Mouse (Mus musculus) neural tube, embryonic 15.5 days (tissue): ENCODE results near the gene Dupd1. TPM values are rescaled to one million over a fixed set of nuclear protein-coding genes. Genes with fewer than 3 reads are reported as not detected.

Experiments
- ATAC-seq: fragments of 200-750 bp; cut with Nextera tagmentation; 2 replicates; pipeline ENCODE4 v1.8.0; 2017; ENCODE audit warnings: mild to moderate bottlenecking, moderate TSS enrichment, moderate library complexity; ENCODE audit not compliant: low FRiP score
- H3K27ac ChIP-seq: fragments of 300-500 bp; sonication (generic); replicated peaks from 2 replicates; pipeline ENCODE4 v1.5.1; 2015; ENCODE audit warnings: mild to moderate bottlenecking, inconsistent platforms
- H3K27me3 ChIP-seq: fragments of 300-500 bp; sonication (generic); replicated peaks from 2 replicates; pipeline ENCODE4 v1.6.1; 2015; ENCODE audit warnings: inconsistent platforms
- H3K36me3 ChIP-seq: fragments of 300-500 bp; sonication (generic); 2 replicates; pipeline ENCODE4 v1.6.1; 2015; ENCODE audit warnings: inconsistent platforms
- H3K4me1 ChIP-seq: fragments of 300-500 bp; sonication (generic); 2 replicates; pipeline ENCODE4 v1.6.1; 2015; ENCODE audit warnings: inconsistent platforms
- H3K4me2 ChIP-seq: fragments of 300-500 bp; sonication (generic); 2 replicates; pipeline ENCODE4 v1.6.1; 2015; ENCODE audit warnings: inconsistent platforms, mild to moderate bottlenecking, moderate library complexity
- H3K4me3 ChIP-seq: fragments of 300-500 bp; sonication (generic); replicated peaks from 2 replicates; pipeline ENCODE4 v1.5.1; 2015; ENCODE audit warnings: mild to moderate bottlenecking, inconsistent platforms
- H3K9ac ChIP-seq: fragments of 300-500 bp; sonication (generic); replicated peaks from 2 replicates; pipeline ENCODE4 v1.6.1; 2015; ENCODE audit warnings: mild to moderate bottlenecking, inconsistent platforms
- H3K9me3 ChIP-seq: fragments of 300-500 bp; sonication (generic); replicated peaks from 2 replicates; pipeline ENCODE4 v1.6.1; 2016; ENCODE audit warnings: inconsistent platforms
- WGBS: fragments of 180-500 bp; shearing (Covaris S2); methylation state at CpG from one replicate; pipeline ENCODE4 v1.1.7; 2015; ENCODE audit warnings: mixed read lengths; 5-methylcytosine and 5-hydroxymethylcytosine counted together
- polyA plus RNA-seq: library from polyadenylated mRNA; unstranded; fragments of >200 nt; fragmentation: Nextera tagmentation; extraction: Ambion mirVana; gene quantifications from 2 replicates; pipeline ENCODE4 v1.2.1, GENCODE M21; 2015

The Dupd1 gene
- polyA plus RNA-seq, 1 experiment from 2014 or later, result 0.22 TPM

DNA sequence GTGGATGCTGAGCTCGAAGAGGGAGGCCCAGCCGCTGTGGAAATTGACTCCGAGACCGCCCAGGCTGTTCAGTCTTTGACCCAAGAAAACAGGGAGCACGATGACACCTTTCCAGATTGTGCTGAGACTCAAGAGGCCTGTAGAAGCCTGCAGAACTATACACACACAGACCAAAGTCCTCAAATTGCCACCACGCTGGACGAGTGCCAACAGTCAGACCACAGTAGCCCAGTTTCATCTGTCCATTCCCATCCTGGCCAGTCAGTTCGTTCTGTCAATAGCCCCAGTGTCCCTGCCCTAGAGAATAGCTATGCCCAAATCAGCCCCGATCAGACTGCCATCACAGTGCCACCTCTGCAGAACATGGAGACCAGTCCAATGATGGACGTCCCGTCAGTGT, 45.2 kb downstream of the Dupd1 start:
- no peak overlapping the region for H3K4me3 ChIP-seq
- no peaks in the 10 kb centered on the region for H3K27me3 ChIP-seq
- H3K9ac ChIP-seq, result no peak overlapping the region
- H3K27ac ChIP-seq, result peak overlapping the region; percentile 43
- ATAC-seq, result 0 out of 2 replicates have a peak, but pooled peaks have one; percentile 9
- WGBS, result 92% methylated on average over 11 of the region's 11 CpGs
- peaks cover 55% of the 10 kb centered on the region for H3K36me3 ChIP-seq
- H3K4me2 ChIP-seq, result no peak overlapping the region
- H3K9me3 ChIP-seq, result no peaks in the 10 kb centered on the region
- 0 out of 2 replicates have a peak, but pooled peaks cover 11% of the 10 kb centered on the region for H3K4me1 ChIP-seq

DNA sequence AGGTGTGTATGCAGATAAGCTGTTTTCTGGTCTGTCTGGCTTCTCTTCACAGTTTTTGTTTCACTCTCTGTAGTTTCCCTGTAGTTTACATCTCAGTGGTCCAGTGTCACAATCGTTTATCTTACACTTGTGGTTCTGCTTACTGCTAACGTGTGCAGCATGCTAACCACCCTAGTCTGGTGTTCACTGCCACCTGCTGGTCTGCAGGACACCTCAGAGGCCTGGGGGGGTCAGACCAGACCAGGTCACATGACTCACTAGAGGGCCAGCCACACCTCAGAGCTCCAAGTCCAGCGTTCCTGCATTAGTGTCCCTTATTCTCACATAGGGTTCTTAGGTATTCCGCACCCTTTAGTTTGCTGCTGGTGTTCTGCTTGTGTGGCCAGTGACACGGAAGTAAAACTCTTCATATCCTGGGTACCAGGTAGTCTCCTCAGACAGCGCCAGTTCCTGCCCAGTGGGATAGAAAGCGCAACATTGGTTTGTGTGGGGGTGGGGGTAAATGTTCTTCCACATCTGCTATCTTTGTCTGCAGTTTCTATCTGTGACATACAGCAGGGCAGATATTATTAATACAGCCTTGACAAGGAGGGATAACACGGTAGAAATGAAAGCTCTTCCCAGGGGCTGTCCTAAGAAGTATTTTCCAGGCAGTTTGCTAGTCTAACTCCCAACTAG, 51.8 kb downstream of the Dupd1 start:
- 80% methylated on average over 8 of the region's 8 CpGs for WGBS
- Histone ChIP-seq H3K36me3 (peaks cover 49% of the 10 kb centered on the region), H3K4me1 (peaks cover 27% of the 10 kb centered on the region), H3K4me3 (no peak overlapping the region), H3K27ac (no peak overlapping the region), H3K9me3 (no peaks in the 10 kb centered on the region), H3K27me3 (no peaks in the 10 kb centered on the region), H3K4me2 (no peak overlapping the region), H3K9ac (no peak overlapping the region)
- ATAC-seq, result no peak

DNA sequence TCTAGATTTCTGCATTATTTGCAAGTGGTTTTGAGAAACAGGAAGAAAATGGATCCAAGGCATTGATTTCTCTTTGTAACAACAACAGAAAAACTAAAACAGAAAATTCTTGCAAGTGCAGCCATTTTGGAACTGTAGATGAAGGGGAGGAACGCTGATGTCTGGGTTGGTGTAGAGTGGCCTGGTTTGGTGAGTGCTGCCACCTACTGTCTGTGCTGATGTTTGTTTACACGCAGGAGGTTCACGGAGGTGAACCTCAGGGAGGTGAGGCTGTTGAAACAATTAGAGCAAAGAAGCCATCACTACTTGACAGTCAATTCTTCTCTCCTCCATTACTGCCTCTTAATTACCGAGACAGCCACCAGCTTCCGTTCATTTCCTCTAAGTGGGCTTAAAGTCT, 54.7 kb downstream of the Dupd1 start:
- WGBS, result 9% methylated on average over 5 of the region's 5 CpGs
- peak overlapping the region; percentile 56 for H3K27ac ChIP-seq
- ATAC-seq, result peak; percentile 79; the same call in 1 of the 2 replicates

DNA sequence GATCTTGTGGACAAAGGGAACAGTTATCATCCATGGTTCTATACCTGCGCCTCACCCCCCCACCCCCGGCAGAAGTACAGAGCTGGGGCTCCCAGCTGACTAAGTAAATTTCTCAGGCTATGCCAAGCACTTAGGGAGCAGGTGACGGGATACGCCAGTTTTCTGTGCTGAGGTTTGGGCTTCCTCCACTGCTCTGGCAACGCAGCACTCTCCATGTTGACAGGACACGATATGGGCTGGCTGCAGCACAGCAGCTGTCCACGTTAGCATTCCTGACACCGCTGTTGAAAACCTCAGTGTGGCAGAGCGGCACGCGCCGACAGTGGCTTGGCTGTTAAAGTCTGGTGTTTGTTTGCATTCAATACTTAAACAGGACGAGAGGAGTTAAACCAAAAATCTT, 55.2 kb downstream of the Dupd1 start:
- Histone ChIP-seq H3K9me3 (no peaks in the 10 kb centered on the region), H3K9ac (no peak overlapping the region), H3K36me3 (peaks cover 26% of the 10 kb centered on the region), H3K27me3 (no peaks in the 10 kb centered on the region), H3K27ac (peak overlapping the region; percentile 56), H3K4me3 (no peak overlapping the region), H3K4me2 (0 out of 2 replicates have a peak overlapping the region, but pooled peaks have one; percentile 3), H3K4me1 (peaks cover 31% of the 10 kb centered on the region)
- WGBS, result 55% methylated on average over 13 of the region's 13 CpGs
- peak; percentile 52 for ATAC-seq

More for the DNA sequence above, 54.7 kb downstream of the Dupd1 start:
- no peak overlapping the region for H3K9ac ChIP-seq
- no peak overlapping the region for H3K4me3 ChIP-seq
- peaks cover 31% of the 10 kb centered on the region for H3K4me1 ChIP-seq
- H3K36me3 ChIP-seq, result peaks cover 30% of the 10 kb centered on the region
- H3K27me3 ChIP-seq, result no peaks in the 10 kb centered on the region
- no peak overlapping the region for H3K4me2 ChIP-seq
- H3K9me3 ChIP-seq, result no peaks in the 10 kb centered on the region

GRCm38 (mm10) chr14:21653813-21654212, 60.6 kb downstream of the Dupd1 start:
- ATAC-seq, result no peak
- Histone ChIP-seq H3K9ac (no peak overlapping the region), H3K4me3 (no peak overlapping the region), H3K27me3 (no peaks in the 10 kb centered on the region), H3K4me2 (no peak overlapping the region), H3K36me3 (no peaks in the 10 kb centered on the region), H3K4me1 (peaks cover 14% of the 10 kb centered on the region), H3K27ac (no peak overlapping the region), H3K9me3 (no peaks in the 10 kb centered on the region)
- 77% methylated on average over 2 of the region's 2 CpGs for WGBS

DNA sequence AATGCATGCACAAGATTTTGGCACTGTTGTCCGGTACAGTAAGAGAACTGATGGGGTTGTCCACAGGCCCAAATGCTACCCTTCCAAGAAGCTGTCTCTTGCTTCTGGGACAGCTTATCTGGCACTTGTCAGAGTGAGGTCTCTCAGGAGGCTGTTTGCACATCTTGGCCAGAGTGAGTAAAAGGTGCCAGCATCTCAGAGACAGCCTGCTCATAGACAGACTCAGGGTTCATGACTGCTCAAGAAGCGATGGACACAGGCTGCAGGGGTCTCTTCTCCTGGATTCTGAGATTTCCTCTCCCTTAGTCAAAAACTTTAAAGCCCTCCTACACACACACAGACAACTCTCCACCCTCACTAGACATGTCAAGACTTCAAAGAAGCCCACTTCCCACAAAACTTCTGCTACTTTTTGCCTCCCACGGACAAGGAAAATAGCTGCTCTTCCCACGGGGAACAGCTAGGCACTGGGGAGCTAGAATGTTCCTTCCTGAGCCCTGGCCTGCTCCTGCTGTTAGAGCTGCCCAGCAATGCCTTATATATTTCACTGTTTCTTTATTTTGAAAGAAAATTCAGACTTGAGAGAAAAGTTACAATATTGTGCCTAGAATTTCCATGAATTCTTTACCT, 73.5 kb downstream of the Dupd1 start:
- 0 out of 2 replicates have a peak, but pooled peaks cover 12% of the 10 kb centered on the region for H3K4me1 ChIP-seq
- H3K27me3 ChIP-seq, result no peaks in the 10 kb centered on the region
- no peak for ATAC-seq
- no peak overlapping the region for H3K27ac ChIP-seq
- H3K9me3 ChIP-seq, result no peaks in the 10 kb centered on the region
- peaks cover 29% of the 10 kb centered on the region for H3K36me3 ChIP-seq
- no peak overlapping the region for H3K4me3 ChIP-seq
- WGBS, result 87% methylated on average over 4 of the region's 4 CpGs
- no peak overlapping the region for H3K4me2 ChIP-seq
- H3K9ac ChIP-seq, result no peak overlapping the region

DNA sequence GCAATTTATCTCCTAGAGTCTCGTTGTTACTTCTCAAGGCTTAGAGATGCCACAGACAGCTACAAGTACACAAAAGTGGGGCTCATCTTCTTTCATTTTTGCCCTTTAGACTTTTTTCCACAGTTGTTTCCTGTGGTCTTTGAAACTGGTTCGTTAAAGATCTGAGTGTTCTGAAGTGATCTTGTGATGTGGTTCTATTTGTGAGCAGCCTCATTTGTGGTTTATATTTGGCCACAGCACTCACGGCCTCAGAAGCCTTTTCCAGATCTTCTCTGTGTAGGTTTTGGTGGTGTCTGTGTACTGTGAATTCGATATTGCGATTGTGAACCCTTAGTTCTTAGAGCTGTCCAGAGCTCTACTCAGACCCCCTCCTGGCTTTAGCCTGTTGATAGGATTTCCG, 77.8 kb downstream of the Dupd1 start:
- H3K27me3 ChIP-seq, result no peaks in the 10 kb centered on the region
- H3K4me2 ChIP-seq, result no peak overlapping the region
- H3K4me1 ChIP-seq, result peaks cover 27% of the 10 kb centered on the region
- H3K4me3 ChIP-seq, result no peak overlapping the region
- 87% methylated on average over 6 of the region's 6 CpGs for WGBS
- H3K36me3 ChIP-seq, result peaks cover 26% of the 10 kb centered on the region
- H3K9ac ChIP-seq, result no peak overlapping the region
- H3K27ac ChIP-seq, result peak overlapping the region; percentile 1; the same call in 1 of the 2 replicates
- H3K9me3 ChIP-seq, result no peaks in the 10 kb centered on the region
- ATAC-seq, result no peak

DNA sequence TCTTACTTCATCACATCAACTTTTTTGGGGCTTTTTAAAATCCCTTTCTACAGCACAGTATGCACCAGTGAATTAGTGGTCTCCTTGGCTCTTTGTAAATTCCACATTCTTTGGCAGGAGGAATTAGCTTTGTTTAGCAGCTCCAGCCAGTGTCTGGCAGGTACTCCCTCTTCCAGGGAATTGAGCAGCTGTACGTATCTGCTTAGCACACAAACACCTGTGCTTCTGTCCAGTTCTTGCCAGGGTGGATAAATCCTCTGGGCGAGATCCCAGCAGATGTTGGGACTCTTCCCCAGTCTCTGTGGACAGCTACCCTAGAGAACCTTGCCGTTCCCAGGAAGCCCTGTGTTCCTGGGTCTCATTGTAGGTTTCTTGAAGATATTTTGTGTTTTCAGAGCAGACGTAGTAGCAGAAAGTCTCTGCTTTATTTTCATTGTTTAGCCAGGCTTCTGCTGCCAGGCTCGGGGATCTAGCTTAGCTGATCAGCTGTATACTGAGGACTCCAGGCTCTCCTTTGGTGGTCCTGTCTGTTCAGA, 82.6 kb downstream of the Dupd1 start:
- Histone ChIP-seq H3K4me3 (no peak overlapping the region), H3K36me3 (peaks cover 41% of the 10 kb centered on the region), H3K27me3 (no peaks in the 10 kb centered on the region), H3K9me3 (no peaks in the 10 kb centered on the region), H3K4me2 (no peak overlapping the region), H3K9ac (no peak overlapping the region), H3K27ac (peak overlapping the region; percentile 60), H3K4me1 (peaks cover 20% of the 10 kb centered on the region)
- WGBS, result 61% methylated on average over 5 of the region's 5 CpGs
- ATAC-seq, result no peak

Other genes starting within 250 kb of the Dupd1 start
- gene Kat6b, start 233.1 kb downstream of the Dupd1 start, polyA plus RNA-seq, result 16.1 and 18.8 TPM in 2 replicates
- gene Samd8, start 36.0 kb upstream of the Dupd1 start, polyA plus RNA-seq, result 16.1 and 20.6 TPM in 2 replicates
- gene Dusp13, start 36.6 kb upstream of the Dupd1 start, polyA plus RNA-seq, result 0.23 TPM in 1 of 2 replicates, not detected in the other
- gene Vdac2, start 110.7 kb upstream of the Dupd1 start, polyA plus RNA-seq, result 299 and 307 TPM in 2 replicates
- 52.8 and 59.0 TPM in 2 replicates for gene Comtd1, start 134.4 kb upstream of the Dupd1 start, polyA plus RNA-seq